Mouse (Mus musculus) kidney, adult 18-20 months (tissue): ENCODE results near the gene Ndufaf8.

Source experiments
- DNase-seq: peaks from one replicate; pipeline ENCODE4 v3.0.0; 2021

The Ndufaf8 gene

GRCm38 (mm10) chr11:120098588-120099511, at the start of gene Ndufaf8, which contains the start of gene Tepsin:
TSS of gene Ndufaf8 (plus strand) at chr11:120098928.
TSS of gene Tepsin (minus strand) at chr11:120098731.
- peak; percentile 100 for DNase-seq

- peak; percentile 30 for DNase-seq
These were observed 49.7 kb upstream of the Ndufaf8 start for GRCm38 (mm10) chr11:120049067-120049466.

GRCm38 (mm10) chr11:120051124-120051811, 47.5 kb upstream of the Ndufaf8 start:
- no peak for DNase-seq

- DNase-seq, result no peak
These were observed 46.5 kb upstream of the Ndufaf8 start for GRCm38 (mm10) chr11:120052274-120052673.

GRCm38 (mm10) chr11:120053846-120054245, 44.9 kb upstream of the Ndufaf8 start:
- no peak for DNase-seq

- DNase-seq, result no peak
These were observed 42.6 kb upstream of the Ndufaf8 start for GRCm38 (mm10) chr11:120055953-120056732.

GRCm38 (mm10) chr11:120060634-120061033, 38.1 kb upstream of the Ndufaf8 start:
- DNase-seq, result no peak

GRCm38 (mm10) chr11:120063326-120063725, 35.4 kb upstream of the Ndufaf8 start:
- DNase-seq, result no peak

- no peak for DNase-seq
These were observed 34.6 kb upstream of the Ndufaf8 start for GRCm38 (mm10) chr11:120064006-120064667.

GRCm38 (mm10) chr11:120064668-120065040, 34.1 kb upstream of the Ndufaf8 start:
- no peak for DNase-seq

- peak; percentile 67 for DNase-seq
These were observed 33.4 kb upstream of the Ndufaf8 start for GRCm38 (mm10) chr11:120065291-120065690.

GRCm38 (mm10) chr11:120067834-120068233, 30.9 kb upstream of the Ndufaf8 start:
- DNase-seq, result no peak

- DNase-seq, result no peak
These were observed 29.5 kb upstream of the Ndufaf8 start for GRCm38 (mm10) chr11:120069261-120069660.

GRCm38 (mm10) chr11:120070286-120070930, 28.3 kb upstream of the Ndufaf8 start:
- DNase-seq, result no peak

GRCm38 (mm10) chr11:120071065-120071464, 27.7 kb upstream of the Ndufaf8 start:
- DNase-seq, result no peak

- no peak for DNase-seq
These were observed 26.9 kb upstream of the Ndufaf8 start for GRCm38 (mm10) chr11:120071731-120072320.

GRCm38 (mm10) chr11:120072986-120073647, 25.6 kb upstream of the Ndufaf8 start:
- DNase-seq, result no peak

- no peak for DNase-seq
These were observed 22.5 kb upstream of the Ndufaf8 start for GRCm38 (mm10) chr11:120076191-120076590.

GRCm38 (mm10) chr11:120080282-120080681, 18.4 kb upstream of the Ndufaf8 start:
- DNase-seq, result no peak

GRCm38 (mm10) chr11:120085891-120086627, 12.7 kb upstream of the Ndufaf8 start:
- DNase-seq, result no peak
